Mouse (Mus musculus): ENCODE measurements around the gene Prkar1b. TPM values are rescaled to one million over a fixed set of nuclear protein-coding genes. Genes with fewer than 3 reads are reported as not detected.

Prkar1b gene
- polyA plus RNA-seq, 1 experiment from 2014 or later: 9.4 TPM

Other genes starting within 250 kb of the Prkar1b start
- 39.8 and 42.1 TPM in 2 replicates for gene Pdgfa, start 152.6 kb downstream of the Prkar1b start, polyA plus RNA-seq (2015; fragmentation: Nextera tagmentation; extraction: Ambion mirVana)
- 5.6 and 5.8 TPM in 2 replicates for gene Dnaaf5, start 222 bp upstream of the Prkar1b start, polyA plus RNA-seq (2015; fragmentation: Nextera tagmentation; extraction: Ambion mirVana)
- 31.2 and 32.9 TPM in 2 replicates for gene Sun1, start 50.6 kb upstream of the Prkar1b start, polyA plus RNA-seq (2015; fragmentation: Nextera tagmentation; extraction: Ambion mirVana)
- 127 and 149 TPM in 2 replicates for gene Get4, start 102.3 kb upstream of the Prkar1b start, polyA plus RNA-seq (2015; fragmentation: Nextera tagmentation; extraction: Ambion mirVana)
- gene Adap1, start 175.6 kb upstream of the Prkar1b start, polyA plus RNA-seq (2015; fragmentation: Nextera tagmentation; extraction: Ambion mirVana): 0.70 and 1.0 TPM in 2 replicates
- 68.4 and 75.8 TPM in 2 replicates for gene Cox19, start 201.4 kb upstream of the Prkar1b start, polyA plus RNA-seq (2015; fragmentation: Nextera tagmentation; extraction: Ambion mirVana)
- not detected in 2 replicates for gene Cyp2w1, start 202.6 kb upstream of the Prkar1b start, polyA plus RNA-seq (2015; fragmentation: Nextera tagmentation; extraction: Ambion mirVana)
- 7.0 and 8.8 TPM in 2 replicates for gene Gpr146, start 227.7 kb upstream of the Prkar1b start, polyA plus RNA-seq (2015; fragmentation: Nextera tagmentation; extraction: Ambion mirVana)

Measured in heart, embryonic 13.5 days (tissue).